Mouse (Mus musculus) bone marrow, adult 2 months (tissue): Measurements from ENCODE around the gene Alad.

Experiments
- CTCF ChIP-seq: fragments of 200-500 bp; IDR thresholded peaks from 2 replicates; pipeline ENCODE4 v1.5.1; 2011; ENCODE audit warnings: low read length, control low read depth; ENCODE audit not compliant: control insufficient read depth, insufficient read depth
- POLR2A ChIP-seq: fragments of 200-500 bp; IDR thresholded peaks from 2 replicates; pipeline ENCODE4 v1.6.1; 2011; ENCODE audit warnings: low read depth, mild to moderate bottlenecking, control low read depth, low read length, borderline replicate concordance; ENCODE audit not compliant: control insufficient read depth

DNA sequence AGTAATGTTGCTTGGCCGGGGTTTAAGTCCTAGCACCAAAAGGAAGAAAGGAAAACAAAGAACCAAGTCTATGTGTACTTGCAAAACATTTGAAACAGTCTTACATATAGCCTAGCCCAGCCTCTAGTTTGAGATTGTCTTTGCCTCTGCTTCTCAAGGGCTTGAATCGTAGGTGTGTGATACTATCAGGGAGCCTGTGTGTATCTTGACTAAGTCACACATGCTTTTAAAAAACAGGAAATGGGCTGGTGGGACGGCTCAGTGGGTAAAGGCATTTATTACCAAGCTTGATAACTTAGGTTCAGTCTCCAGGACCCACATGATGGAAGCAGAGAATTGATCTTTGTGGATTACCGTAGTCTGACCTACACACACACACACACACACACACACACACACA, 42.3 kb upstream of the Alad start:
- TF ChIP-seq POLR2A, result no peak
- no peak for TF ChIP-seq CTCF
